Mouse (Mus musculus): ENCODE results near the gene Olfr314. TPM values are rescaled to one million over a fixed set of nuclear protein-coding genes. Genes with fewer than 3 reads are reported as not detected.

The Olfr314 gene
- not detected in 2 replicates for polyA plus RNA-seq (2012; rRNA removed)

GRCm38 (mm10) chr11:58782480-58783089 is at the start of gene Olfr314:
Olfr314 (plus strand) TSS chr11:58782952.

GRCm38 (mm10) chr11:58738792-58739262 is 43.9 kb upstream of the Olfr314 start, which contains the start of gene Olfr317:
Olfr317 (minus strand) TSS chr11:58739212.

GRCm38 (mm10) chr11:58752434-58752833 is 30.3 kb upstream of the Olfr314 start, which contains the start of gene Olfr316:
Olfr316 (plus strand) TSS chr11:58752734.

GRCm38 (mm10) chr11:58772888-58773287 is 9.9 kb upstream of the Olfr314 start, which contains the start of gene Olfr315:
Olfr315 (plus strand) TSS chr11:58773188.

GRCm38 (mm10) chr11:58801558-58802228 is 18.9 kb downstream of the Olfr314 start, which contains the start of gene Fam183b:
Fam183b (minus strand) TSS chr11:58801960.

GRCm38 (mm10) chr11:58814700-58815099 is 31.9 kb downstream of the Olfr314 start, which contains the start of gene Olfr313:
Olfr313 (plus strand) TSS chr11:58815000.

GRCm38 (mm10) chr11:58828937-58829336 is 46.2 kb downstream of the Olfr314 start, which contains the start of gene Olfr312:
Olfr312 (plus strand) TSS chr11:58829237.

Other genes starting within 250 kb of the Olfr314 start
- not detected in 2 replicates for gene Olfr330, start 248.1 kb upstream of the Olfr314 start, polyA plus RNA-seq (2012; rRNA removed)
- gene Olfr329-ps, start 236.5 kb upstream of the Olfr314 start, polyA plus RNA-seq (2012; rRNA removed) = not detected in 2 replicates
- gene Olfr328, start 227.3 kb upstream of the Olfr314 start, polyA plus RNA-seq (2012; rRNA removed) = not detected in 2 replicates
- gene Olfr224, start 212.4 kb upstream of the Olfr314 start, polyA plus RNA-seq (2012; rRNA removed) = not detected in 2 replicates
- not detected in 2 replicates for gene Olfr325, start 205.2 kb upstream of the Olfr314 start, polyA plus RNA-seq (2012; rRNA removed)
- gene Olfr324, start 187.8 kb upstream of the Olfr314 start, polyA plus RNA-seq (2012; rRNA removed) = not detected in 2 replicates
- gene 2210407C18Rik, start 166.9 kb upstream of the Olfr314 start, polyA plus RNA-seq (2012; rRNA removed) = 7.3 and 7.4 TPM in 2 replicates
- not detected in 2 replicates for gene Olfr323, start 152.5 kb upstream of the Olfr314 start, polyA plus RNA-seq (2012; rRNA removed)
- not detected in 2 replicates for gene Trim58, start 142.5 kb upstream of the Olfr314 start, polyA plus RNA-seq (2012; rRNA removed)
- gene Olfr322, start 124.2 kb upstream of the Olfr314 start, polyA plus RNA-seq (2012; rRNA removed) = not detected in 2 replicates
- gene Olfr320, start 101.9 kb upstream of the Olfr314 start, polyA plus RNA-seq (2012; rRNA removed) = not detected in 2 replicates
- not detected in 2 replicates for gene Olfr319, start 83.8 kb upstream of the Olfr314 start, polyA plus RNA-seq (2012; rRNA removed)
- not detected in 2 replicates for gene Olfr318, start 58.9 kb upstream of the Olfr314 start, polyA plus RNA-seq (2012; rRNA removed)
- gene Olfr317, start 43.7 kb upstream of the Olfr314 start, polyA plus RNA-seq (2012; rRNA removed) = not detected in 2 replicates
- not detected in 2 replicates for gene Olfr316, start 30.2 kb upstream of the Olfr314 start, polyA plus RNA-seq (2012; rRNA removed)
- gene Olfr315, start 9.8 kb upstream of the Olfr314 start, polyA plus RNA-seq (2012; rRNA removed) = not detected in 2 replicates
- gene Fam183b, start 19.0 kb downstream of the Olfr314 start, polyA plus RNA-seq (2012; rRNA removed) = 0.59 TPM in 1 of 2 replicates, not detected in the other
- not detected in 2 replicates for gene Olfr313, start 32.0 kb downstream of the Olfr314 start, polyA plus RNA-seq (2012; rRNA removed)
- gene Olfr312, start 46.3 kb downstream of the Olfr314 start, polyA plus RNA-seq (2012; rRNA removed) = not detected in 2 replicates
- gene Olfr311, start 56.3 kb downstream of the Olfr314 start, polyA plus RNA-seq (2012; rRNA removed) = not detected in 2 replicates
- 1.5 and 1.7 TPM in 2 replicates for gene Gm12258, start 64.2 kb downstream of the Olfr314 start, polyA plus RNA-seq (2012; rRNA removed)
- gene 2810021J22Rik, start 84.3 kb downstream of the Olfr314 start, polyA plus RNA-seq (2012; rRNA removed) = 1.4 and 2.9 TPM in 2 replicates
- 0.48 and 0.78 TPM in 2 replicates for gene Zfp39, start 121.3 kb downstream of the Olfr314 start, polyA plus RNA-seq (2012; rRNA removed)
- gene Btnl10, start 135.0 kb downstream of the Olfr314 start, polyA plus RNA-seq (2012; rRNA removed) = not detected in 2 replicates
- gene Rnf187, start 156.0 kb downstream of the Olfr314 start, polyA plus RNA-seq (2012; rRNA removed) = 191 and 200 TPM in 2 replicates
- 4.6 and 8.8 TPM in 2 replicates for gene Hist3h2ba, start 166.0 kb downstream of the Olfr314 start, polyA plus RNA-seq (2012; rRNA removed)
- 18.4 and 25.8 TPM in 2 replicates for gene Hist3h2a, start 171.7 kb downstream of the Olfr314 start, polyA plus RNA-seq (2012; rRNA removed)
- gene Trim17, start 171.7 kb downstream of the Olfr314 start, polyA plus RNA-seq (2012; rRNA removed) = 0.22 and 0.46 TPM in 2 replicates
- 39.6 and 41.5 TPM in 2 replicates for gene Trim11, start 195.1 kb downstream of the Olfr314 start, polyA plus RNA-seq (2012; rRNA removed)

Data from colon, adult 2 months (tissue).